Mouse (Mus musculus) forebrain, postnatal 0 days (tissue): Measurements from ENCODE around the gene Adam22. TPM values are rescaled to one million over a fixed set of nuclear protein-coding genes. Genes with fewer than 3 reads are reported as not detected.

ENCODE experiments used
- ATAC-seq: fragments of 200-750 bp; cut with Nextera tagmentation; 2 replicates; pipeline ENCODE4 v1.8.0; 2017; ENCODE audit warnings: mild to moderate bottlenecking, moderate library complexity
- DNase-seq: peaks from one replicate; pipeline ENCODE4 v3.0.0-alpha.2; 2015
- H3K27ac ChIP-seq: fragments of 300-500 bp; sonication (generic); 2 replicates; pipeline ENCODE4 v1.5.1; 2014; ENCODE audit warnings: low read depth, mild to moderate bottlenecking, antibody characterized with exemption, low read length, moderate library complexity, mixed read lengths
- H3K27me3 ChIP-seq: fragments of 300-500 bp; sonication (generic); 2 replicates; pipeline ENCODE4 v1.6.1; 2014; ENCODE audit warnings: mild to moderate bottlenecking, low read length, mixed read lengths; ENCODE audit not compliant: insufficient read depth
- H3K36me3 ChIP-seq: fragments of 300-500 bp; sonication (generic); 2 replicates; pipeline ENCODE4 v1.6.1; 2014; ENCODE audit warnings: mild to moderate bottlenecking, moderate library complexity; ENCODE audit not compliant: insufficient read depth
- H3K4me1 ChIP-seq: fragments of 300-500 bp; sonication (generic); 2 replicates; pipeline ENCODE4 v1.6.1; 2014; ENCODE audit warnings: antibody characterized with exemption; ENCODE audit not compliant: insufficient read depth
- H3K4me2 ChIP-seq: fragments of 300-500 bp; sonication (generic); 2 replicates; pipeline ENCODE4 v1.6.1; 2014; ENCODE audit warnings: low read depth, mild to moderate bottlenecking, moderate library complexity
- H3K4me3 ChIP-seq: fragments of 300-500 bp; sonication (generic); 2 replicates; pipeline ENCODE4 v1.5.1; 2014; ENCODE audit warnings: low read depth, low read length, mixed read lengths
- H3K9ac ChIP-seq: fragments of 300-500 bp; sonication (generic); 2 replicates; pipeline ENCODE4 v1.6.1; 2014; ENCODE audit warnings: mild to moderate bottlenecking
- H3K9me3 ChIP-seq: fragments of 300-500 bp; sonication (generic); 2 replicates; pipeline ENCODE4 v1.6.1; 2016; ENCODE audit warnings: low read length
- CTCF ChIP-seq: sonication (generic); IDR thresholded peaks from 2 replicates; pipeline ENCODE4 v1.5.1; 2016; ENCODE audit warnings: antibody characterized with exemption, control low read depth, low read depth
- WGBS: fragments of 180-500 bp; shearing (Covaris S2); extraction: QIAGEN DNeasy Blood & Tissue Kit; methylation state at CpG from one replicate; pipeline ENCODE4 v1.1.7; 2014; 5-methylcytosine and 5-hydroxymethylcytosine counted together
- polyA plus RNA-seq: library from polyadenylated mRNA; unstranded; fragments of >200 nt; fragmentation: Nextera tagmentation; extraction: Ambion mirVana; gene quantifications from 2 replicates; pipeline ENCODE4 v1.2.1, GENCODE M21; 2015
- total RNA-seq: library from RNA; depleted of rRNA; stranded (reverse); fragments of >200 nt; gene quantifications from 2 replicates; pipeline ENCODE4 v1.2.3, GENCODE M21; 2014

Gene Adam22
- total and polyA plus RNA-seq, 2 experiments from 2014 or later, result 36.6 to 89.4 TPM

- H3K27ac ChIP-seq, result no peak overlapping the region
- no peaks in the 10 kb centered on the region for H3K4me1 ChIP-seq
- no peak overlapping the region for H3K4me3 ChIP-seq
- no peak for TF ChIP-seq CTCF
- 87% methylated on average over 3 of the region's 3 CpGs for WGBS
- ATAC-seq (no peak), DNase-seq (no peak)
- H3K9ac ChIP-seq, result no peak overlapping the region
- H3K27me3 ChIP-seq, result no peaks in the 10 kb centered on the region
- H3K36me3 ChIP-seq, result peaks cover 11% of the 10 kb centered on the region
- 0 out of 2 replicates have a peak, but pooled peaks cover 4% of the 10 kb centered on the region for H3K9me3 ChIP-seq
- H3K4me2 ChIP-seq, result no peak overlapping the region
Measured at GRCm38 (mm10) chr5:8120926-8121325, 247.0 kb downstream of the Adam22 start.

- Histone ChIP-seq H3K4me1 (no peaks in the 10 kb centered on the region), H3K4me2 (no peak overlapping the region), H3K9me3 (0 out of 2 replicates have a peak, but pooled peaks cover 4% of the 10 kb centered on the region), H3K27ac (no peak overlapping the region), H3K36me3 (peaks cover 11% of the 10 kb centered on the region), H3K27me3 (no peaks in the 10 kb centered on the region), H3K9ac (no peak overlapping the region), H3K4me3 (no peak overlapping the region)
- ATAC-seq (no peak), DNase-seq (no peak)
- WGBS, result 73% methylated on average over 2 of the region's 2 CpGs
- no peak for TF ChIP-seq CTCF
Measured at GRCm38 (mm10) chr5:8120087-8120486, 247.9 kb downstream of the Adam22 start.

GRCm38 (mm10) chr5:8116561-8117168, 251.3 kb downstream of the Adam22 start:
- H3K27ac ChIP-seq, result no peak overlapping the region
- peak; percentile 88 for ATAC-seq

GRCm38 (mm10) chr5:8112246-8112645, 255.7 kb downstream of the Adam22 start:
- no peak for DNase-seq
- H3K27ac ChIP-seq, result no peak overlapping the region
- no peak overlapping the region for H3K4me3 ChIP-seq
- no peaks in the 10 kb centered on the region for H3K9me3 ChIP-seq
- WGBS, result 87% methylated on average over 5 of the region's 5 CpGs
- no peak for ATAC-seq
- H3K4me1 ChIP-seq, result no peaks in the 10 kb centered on the region
- no peaks in the 10 kb centered on the region for H3K36me3 ChIP-seq
- no peak for TF ChIP-seq CTCF
- no peak overlapping the region for H3K4me2 ChIP-seq
- H3K9ac ChIP-seq, result no peak overlapping the region
- no peaks in the 10 kb centered on the region for H3K27me3 ChIP-seq

More at GRCm38 (mm10) chr5:8116561-8117168, 251.3 kb downstream of the Adam22 start:
- H3K4me1 ChIP-seq, result no peaks in the 10 kb centered on the region
- H3K4me2 ChIP-seq, result no peak overlapping the region
- H3K9me3 ChIP-seq, result no peaks in the 10 kb centered on the region
- no peaks in the 10 kb centered on the region for H3K27me3 ChIP-seq
- peaks cover 5% of the 10 kb centered on the region; the same call in 1 of the 2 replicates for H3K36me3 ChIP-seq
- no peak overlapping the region for H3K4me3 ChIP-seq
- TF ChIP-seq CTCF, result no peak
- H3K9ac ChIP-seq, result no peak overlapping the region
- 38% methylated on average over 5 of the region's 5 CpGs for WGBS
- DNase-seq, result peak; percentile 18

GRCm38 (mm10) chr5:8111691-8112090, 256.3 kb downstream of the Adam22 start:
- ATAC-seq (no peak), DNase-seq (no peak)
- H3K36me3 ChIP-seq, result no peaks in the 10 kb centered on the region
- no peak overlapping the region for H3K9ac ChIP-seq
- H3K4me1 ChIP-seq, result no peaks in the 10 kb centered on the region
- H3K27me3 ChIP-seq, result no peaks in the 10 kb centered on the region
- no peak overlapping the region for H3K4me3 ChIP-seq
- WGBS, result 91% methylated on average over 3 of the region's 3 CpGs
- H3K27ac ChIP-seq, result no peak overlapping the region
- H3K9me3 ChIP-seq, result no peaks in the 10 kb centered on the region
- no peak for TF ChIP-seq CTCF
- H3K4me2 ChIP-seq, result no peak overlapping the region

- DNase-seq (no peak), ATAC-seq (no peak)
- Histone ChIP-seq H3K27ac (no peak overlapping the region), H3K4me3 (no peak overlapping the region), H3K9ac (no peak overlapping the region), H3K9me3 (no peaks in the 10 kb centered on the region), H3K36me3 (peaks cover 3% of the 10 kb centered on the region; the same call in 1 of the 2 replicates), H3K4me2 (no peak overlapping the region), H3K27me3 (no peaks in the 10 kb centered on the region), H3K4me1 (no peaks in the 10 kb centered on the region)
- WGBS, result 78% methylated on average over 1 of the region's 1 CpGs
- no peak for TF ChIP-seq CTCF
Measured at GRCm38 (mm10) chr5:8095689-8096088, 272.3 kb downstream of the Adam22 start.

- no peak for ATAC-seq
- no peak overlapping the region for H3K27ac ChIP-seq
- H3K4me1 ChIP-seq, result no peaks in the 10 kb centered on the region
- TF ChIP-seq CTCF, result no peak
- no peaks in the 10 kb centered on the region for H3K27me3 ChIP-seq
- H3K4me3 ChIP-seq, result no peak overlapping the region
- DNase-seq, result no peak
- no peaks in the 10 kb centered on the region for H3K9me3 ChIP-seq
- peaks cover 4% of the 10 kb centered on the region for H3K36me3 ChIP-seq
- no peak overlapping the region for H3K4me2 ChIP-seq
- no peak overlapping the region for H3K9ac ChIP-seq
- WGBS, result 71% methylated on average over 5 of the region's 5 CpGs
Measured at GRCm38 (mm10) chr5:8094921-8095320, 273.0 kb downstream of the Adam22 start.
